Mouse (Mus musculus): ENCODE measurements around the gene H2al1d. TPM values are rescaled to one million over a fixed set of nuclear protein-coding genes. Genes with fewer than 3 reads are reported as not detected.
"Not testable (repeated sequence)": the region's sequence is repeated elsewhere in the genome, so short reads cannot be mapped to it uniquely, and the experiment has no call there.

Gene H2al1d
- total and polyA plus RNA-seq, 3 experiments, result not detected

DNA sequence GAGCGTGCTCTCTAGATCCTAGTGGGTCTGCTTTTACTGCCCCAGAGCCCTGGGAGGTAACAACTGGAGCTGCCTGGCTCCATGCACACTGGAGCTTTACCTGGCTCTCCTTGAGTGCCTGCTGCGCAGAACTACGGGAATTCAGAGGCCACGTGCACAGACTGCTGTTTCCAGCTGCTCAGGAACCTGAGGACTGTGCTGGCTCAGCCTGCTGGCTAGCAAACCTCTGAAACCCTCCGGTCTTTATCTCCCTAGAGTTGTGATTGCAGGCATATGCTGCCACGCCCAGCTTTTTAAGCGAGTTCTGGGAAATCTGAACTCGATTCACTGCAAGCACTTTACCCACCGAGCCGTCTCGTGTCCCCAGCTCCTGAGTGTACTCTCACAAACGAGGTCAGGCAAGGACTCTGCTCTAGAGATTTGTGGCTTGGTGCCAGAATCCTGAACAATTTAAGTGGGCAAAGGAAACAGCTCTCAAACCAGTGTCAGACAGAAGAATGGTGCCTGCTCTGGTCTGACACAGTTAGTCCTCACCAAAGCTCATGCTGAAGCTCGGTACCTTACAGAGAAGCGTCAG lies 20.2 kb upstream of the H2al1d start:
- in situ Hi-C loops (cut with MboI; ENCODE audit: low pct_ligation_motif_present, low pct_unique_long_range_greater_than_20kb, low sequenced_read_pairs) (no loop called here), dilution Hi-C loops (cut with MboI; ENCODE audit: extremely low pct_ligation_motif_present, extremely low pct_unique_long_range_greater_than_20kb, low sequenced_read_pairs) (no loop called here)
- Histone ChIP-seq H3K9me3 (replicated peaks; ENCODE audit: low read length) (no peaks in the 10 kb centered on the region), H3K79me2 (replicated peaks; ENCODE audit: control insufficient read depth, extremely low read depth, insufficient read depth, poor library complexity, severe bottlenecking) (no peaks in the 10 kb centered on the region), H3K4me3 (replicated peaks in 1 of 3; ENCODE audit: low read depth in 2 of 3, low read length in 2 of 3, poor library complexity in 1 of 3) (no peak overlapping the region), H3K9ac (ENCODE audit: insufficient read depth, low read depth) (no peak overlapping the region), H3K4me2 (ENCODE audit: insufficient read depth, low read depth, poor library complexity, severe bottlenecking) (no peak overlapping the region), H3K4me1 (ENCODE audit: control insufficient read depth in 1 of 2, insufficient read depth in 2 of 2) (no peaks in the 10 kb centered on the region), H3K27me3 (replicated peaks) (no peaks in the 10 kb centered on the region), H3K36me3 (replicated peaks in 1 of 2; ENCODE audit: control insufficient read depth in 1 of 2, insufficient read depth in 1 of 2, low read length in 1 of 2) (no peaks in the 10 kb centered on the region), H3K27ac (ENCODE audit: insufficient read depth, low read depth) (no peak overlapping the region)
- no peak for TF ChIP-seq MXI1 (IDR thresholded peaks at IDR 0.05; ENCODE audit: low read depth, low read length)
- no peak for TF ChIP-seq POLR2AphosphoS2 (IDR thresholded peaks at IDR 0.05; ENCODE audit: low read depth, low read length)
- TF ChIP-seq MAX (IDR thresholded peaks at IDR 0.05; ENCODE audit: low read length), result no peak
- no peak for TF ChIP-seq NELFE (IDR thresholded peaks at IDR 0.05; ENCODE audit: low read depth, low read length)
- no peak for TF ChIP-seq KAT2A (IDR thresholded peaks at IDR 0.05; ENCODE audit: insufficient replicate concordance, low read length)
- TF ChIP-seq ZNF384 (IDR thresholded peaks at IDR 0.05; ENCODE audit: low read depth, low read length), result no peak
- no peak for TF ChIP-seq POLR2A (IDR thresholded peaks at IDR 0.05; ENCODE audit: low read depth, low read length)
- TF ChIP-seq RAD21 (IDR thresholded peaks at IDR 0.05; ENCODE audit: low read depth, low read length), result no peak
- TF ChIP-seq ELF1 (IDR thresholded peaks at IDR 0.05; ENCODE audit: low read depth, low read length), result no peak
- no peak for TF ChIP-seq ZC3H11A (IDR thresholded peaks at IDR 0.05; ENCODE audit: low read depth, low read length)
- TF ChIP-seq CHD2 (IDR thresholded peaks at IDR 0.05; ENCODE audit: low read length), result no peak
- no peak for TF ChIP-seq MYC (IDR thresholded peaks at IDR 0.05; ENCODE audit: low read depth, low read length)
- no peak for TF ChIP-seq HCFC1 (IDR thresholded peaks at IDR 0.05; ENCODE audit: low read depth, low read length)
- TF ChIP-seq JUN (IDR thresholded peaks at IDR 0.05; ENCODE audit: insufficient read depth, low read depth, low read length), result no peak
- no peak for TF ChIP-seq USF1 (IDR thresholded peaks at IDR 0.05; ENCODE audit: low read depth, low read length)
- no peak for TF ChIP-seq EP300 (IDR thresholded peaks at IDR 0.05; ENCODE audit: low read length)
- DNase-seq (ENCODE audit: extremely low read depth), result no peak

DNA sequence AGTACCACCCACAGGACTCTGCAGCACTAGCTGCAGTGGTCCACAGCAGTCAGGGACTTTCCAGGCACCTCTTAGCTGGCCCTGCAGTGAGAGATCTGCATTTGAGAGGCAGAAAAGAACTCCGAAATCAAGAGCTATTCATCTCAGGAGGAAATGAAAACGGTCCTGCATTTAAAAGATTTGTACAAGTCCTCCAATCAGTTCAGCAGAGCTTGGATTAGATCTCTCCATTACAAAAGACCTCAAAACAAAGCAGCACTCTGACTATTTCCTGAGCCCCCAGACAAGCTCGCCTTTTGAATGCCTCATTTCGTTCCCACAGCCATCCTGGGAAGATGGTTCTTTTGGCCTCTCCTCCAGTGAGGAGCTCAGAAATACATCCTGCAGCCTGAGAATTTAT lies 19.4 kb upstream of the H2al1d start:
- Histone ChIP-seq H3K4me1 (ENCODE audit: control insufficient read depth in 1 of 2, insufficient read depth in 2 of 2) (no peaks in the 10 kb centered on the region), H3K27me3 (replicated peaks) (no peaks in the 10 kb centered on the region), H3K4me3 (replicated peaks in 1 of 3; ENCODE audit: low read depth in 2 of 3, low read length in 2 of 3, poor library complexity in 1 of 3) (no peak overlapping the region), H3K4me2 (ENCODE audit: insufficient read depth, low read depth, poor library complexity, severe bottlenecking) (no peak overlapping the region), H3K79me2 (replicated peaks; ENCODE audit: control insufficient read depth, extremely low read depth, insufficient read depth, poor library complexity, severe bottlenecking) (no peaks in the 10 kb centered on the region), H3K27ac (ENCODE audit: insufficient read depth, low read depth) (no peak overlapping the region), H3K9ac (ENCODE audit: insufficient read depth, low read depth) (no peak overlapping the region), H3K9me3 (replicated peaks; ENCODE audit: low read length) (no peaks in the 10 kb centered on the region), H3K36me3 (replicated peaks in 1 of 2; ENCODE audit: control insufficient read depth in 1 of 2, insufficient read depth in 1 of 2, low read length in 1 of 2) (no peaks in the 10 kb centered on the region)
- dilution Hi-C loops (cut with MboI; ENCODE audit: extremely low pct_ligation_motif_present, extremely low pct_unique_long_range_greater_than_20kb, low sequenced_read_pairs), result no loop called here
- in situ Hi-C loops (cut with MboI; ENCODE audit: low pct_ligation_motif_present, low pct_unique_long_range_greater_than_20kb, low sequenced_read_pairs), result no loop called here
- no peak for DNase-seq (ENCODE audit: extremely low read depth)
- TF ChIP-seq IRF4 (IDR thresholded peaks at IDR 0.05; ENCODE audit: low read depth, low read length), result no peak
- TF ChIP-seq MAX (IDR thresholded peaks at IDR 0.05; ENCODE audit: low read length), result no peak
- no peak for TF ChIP-seq MXI1 (IDR thresholded peaks at IDR 0.05; ENCODE audit: low read depth, low read length)
- TF ChIP-seq ELF1 (IDR thresholded peaks at IDR 0.05; ENCODE audit: low read depth, low read length), result no peak
- TF ChIP-seq ZC3H11A (IDR thresholded peaks at IDR 0.05; ENCODE audit: low read depth, low read length), result no peak
- no peak for TF ChIP-seq CHD2 (IDR thresholded peaks at IDR 0.05; ENCODE audit: low read length)
- no peak for TF ChIP-seq KAT2A (IDR thresholded peaks at IDR 0.05; ENCODE audit: insufficient replicate concordance, low read length)
- TF ChIP-seq RCOR1 (conservative IDR thresholded peaks at IDR 0.05; ENCODE audit: low read depth, low read length), result no peak
- no peak for TF ChIP-seq TBP (conservative IDR thresholded peaks at IDR 0.05; ENCODE audit: low read depth, low read length)
- TF ChIP-seq JUN (IDR thresholded peaks at IDR 0.05; ENCODE audit: insufficient read depth, low read depth, low read length), result no peak
- TF ChIP-seq MAFK (IDR thresholded peaks at IDR 0.05; ENCODE audit: insufficient replicate concordance, low read length), result no peak
- no peak for TF ChIP-seq ZKSCAN1 (IDR thresholded peaks at IDR 0.05; ENCODE audit: borderline replicate concordance, low read depth, low read length)
- TF ChIP-seq ZNF384 (IDR thresholded peaks at IDR 0.05; ENCODE audit: low read depth, low read length), result no peak
- TF ChIP-seq SIN3A (IDR thresholded peaks at IDR 0.05; ENCODE audit: low read length), result no peak

DNA sequence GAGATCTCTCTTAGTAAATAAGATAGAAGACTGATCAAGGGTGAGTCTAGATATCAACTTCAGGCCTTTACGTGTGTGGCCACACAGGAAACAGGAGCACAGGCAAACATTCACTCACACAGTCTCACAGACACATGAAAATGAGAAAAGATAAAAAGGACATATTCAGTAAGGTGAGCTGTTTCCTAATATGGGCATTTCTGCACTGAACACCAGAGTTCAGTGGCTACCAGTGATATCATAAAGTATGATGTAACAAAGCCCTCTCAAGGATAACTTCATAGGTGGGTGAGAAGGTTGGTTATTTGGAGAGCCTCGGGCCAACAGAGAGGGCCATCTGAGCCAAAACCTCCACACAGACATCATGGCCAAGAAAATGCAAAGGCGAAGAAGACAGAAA lies 9.7 kb upstream of the H2al1d start, which contains the start of gene H2al1a:
TSS of gene H2al1a (plus strand) at position 301 of the 400 bp plus-strand sequence.
- H3K9ac ChIP-seq (ENCODE audit: insufficient read depth, low read depth); H3K4me1 ChIP-seq (ENCODE audit: control insufficient read depth in 1 of 2, insufficient read depth in 2 of 2); DNase-seq (ENCODE audit: extremely low read depth); H3K4me2 ChIP-seq (ENCODE audit: insufficient read depth, low read depth, poor library complexity, severe bottlenecking); H3K4me3 ChIP-seq (replicated peaks in 1 of 3; ENCODE audit: low read depth in 2 of 3, low read length in 2 of 3, poor library complexity in 1 of 3); H3K79me2 ChIP-seq (replicated peaks; ENCODE audit: control insufficient read depth, extremely low read depth, insufficient read depth, poor library complexity, severe bottlenecking); H3K9me3 ChIP-seq (replicated peaks; ENCODE audit: low read length); H3K27ac ChIP-seq (ENCODE audit: insufficient read depth, low read depth); H3K36me3 ChIP-seq (replicated peaks in 1 of 2; ENCODE audit: control insufficient read depth in 1 of 2, insufficient read depth in 1 of 2, low read length in 1 of 2); in situ Hi-C loops (cut with MboI; ENCODE audit: low pct_ligation_motif_present, low pct_unique_long_range_greater_than_20kb, low sequenced_read_pairs); H3K27me3 ChIP-seq (replicated peaks); dilution Hi-C loops (cut with MboI; ENCODE audit: extremely low pct_ligation_motif_present, extremely low pct_unique_long_range_greater_than_20kb, low sequenced_read_pairs): not testable (repeated sequence)
